Mouse (Mus musculus) testis, adult 2 months (tissue): ENCODE results near the gene Mylk.

ENCODE experiments used
- CTCF ChIP-seq: fragments of 200-500 bp; IDR thresholded peaks from 2 replicates; pipeline ENCODE4 v1.5.1; 2012; ENCODE audit warnings: low read depth, mild to moderate bottlenecking, inconsistent platforms, low read length, moderate library complexity; ENCODE audit not compliant: control insufficient read depth, insufficient read depth, insufficient replicate concordance
- POLR2A ChIP-seq: fragments of 200-500 bp; IDR thresholded peaks from 2 replicates; pipeline ENCODE4 v1.6.1; 2012; ENCODE audit warnings: low read depth, mild to moderate bottlenecking, inconsistent platforms, low read length, moderate library complexity; ENCODE audit not compliant: control insufficient read depth

- no peak for TF ChIP-seq CTCF
- no peak for TF ChIP-seq POLR2A
These were observed 102.6 kb downstream of the Mylk start for GRCm38 (mm10) chr16:34847638-34848037.
